ENCODE assay signal across 10 mouse cellular contexts in genomic region chr17:25285033-25285432, GRCm38 (mm10). TPM values are rescaled to one million over a fixed set of nuclear protein-coding genes. Genes with fewer than 3 reads are reported as not detected.
DNase-seq lines count a peak whose midpoint lies in the region; ATAC-seq and TF ChIP-seq lines count a peak whose summit lies in the region.
"Had no signal": no experiment of that assay in that cellular context is flagged by ENCODE, and none has a peak within 500 bp of the region (broad histone marks: within the 10 kb centered on the region; RNA-seq: fewer than 3 reads in every experiment).

No protein-coding gene starts in this region.

- H3K4me3 ChIP-seq in bone marrow macrophage, adult 2 months (ENCODE audit: insufficient read depth, low read length) = no peak overlapping the region
- no peak overlapping the region for H3K4me3 ChIP-seq in embryonic facial prominence, embryonic 14.5 days (ENCODE audit: low read depth, low read length)
- H3K4me3 ChIP-seq in intestine, embryonic 16.5 days (ENCODE audit: low read length) = no peak overlapping the region
- no peak overlapping the region for H3K4me3 ChIP-seq in liver, embryonic 12.5 days
- H3K4me3 ChIP-seq: heart, embryonic 15.5 days had no signal

- WGBS in embryonic facial prominence, embryonic 14.5 days = 25% methylated on average over 3 of the region's 3 CpGs
- WGBS in intestine, embryonic 16.5 days = 21% methylated on average over 3 of the region's 3 CpGs
- 25% methylated on average over 3 of the region's 3 CpGs for WGBS in liver, embryonic 12.5 days (ENCODE audit: insufficient replicate concordance)

- no peaks in the 10 kb centered on the region for H3K27me3 ChIP-seq in embryonic facial prominence, embryonic 14.5 days (replicated peaks; ENCODE audit: control insufficient read depth, insufficient read depth, low read length)
- H3K27me3 ChIP-seq in intestine, embryonic 16.5 days (replicated peaks; ENCODE audit: control insufficient read depth, insufficient read depth, low read length) = no peaks in the 10 kb centered on the region
- no peaks in the 10 kb centered on the region; the same call in 1 of the 2 replicates for H3K27me3 ChIP-seq in liver, embryonic 12.5 days (replicated peaks)
- H3K27me3 ChIP-seq: heart, embryonic 15.5 days had no signal

- no peak for TF ChIP-seq POLR2A in bone marrow macrophage, adult 2 months (IDR thresholded peaks at IDR 0.05; ENCODE audit: borderline replicate concordance, low read depth, low read length)

- H3K4me2 ChIP-seq in embryonic facial prominence, embryonic 14.5 days (ENCODE audit: low read depth, low read length) = no peak overlapping the region
- H3K4me2 ChIP-seq in intestine, embryonic 16.5 days (ENCODE audit: low read depth, low read length) = no peak overlapping the region
- no peak overlapping the region for H3K4me2 ChIP-seq in liver, embryonic 12.5 days
- H3K4me2 ChIP-seq: heart, embryonic 15.5 days had no signal

- no peaks in the 10 kb centered on the region for H3K36me3 ChIP-seq in embryonic facial prominence, embryonic 14.5 days (ENCODE audit: control insufficient read depth, insufficient read depth, low read length)
- H3K36me3 ChIP-seq in intestine, embryonic 16.5 days (ENCODE audit: control insufficient read depth, insufficient read depth, low read length) = no peaks in the 10 kb centered on the region
- no peaks in the 10 kb centered on the region for H3K36me3 ChIP-seq in liver, embryonic 12.5 days
- H3K36me3 ChIP-seq: heart, embryonic 15.5 days had no signal

- H3K9me3 ChIP-seq in embryonic facial prominence, embryonic 14.5 days (ENCODE audit: control insufficient read depth, low read length) = 0 out of 2 replicates have a peak, but pooled peaks cover 3% of the 10 kb centered on the region
- H3K9me3 ChIP-seq in intestine, embryonic 16.5 days (ENCODE audit: control insufficient read depth, low read length) = no peaks in the 10 kb centered on the region
- H3K9me3 ChIP-seq in liver, embryonic 12.5 days (replicated peaks) = no peaks in the 10 kb centered on the region
- H3K9me3 ChIP-seq: heart, embryonic 15.5 days had no signal

- ATAC-seq in embryonic facial prominence, embryonic 14.5 days (ENCODE audit: low read depth) = no peak
- ATAC-seq in intestine, embryonic 16.5 days = peak; percentile 40; the same call in 1 of the 2 replicates
- ATAC-seq in liver, embryonic 12.5 days = 0 out of 2 replicates have a peak, but pooled peaks have one; percentile 35

- no peak overlapping the region for H3K27ac ChIP-seq in bone marrow macrophage, adult 2 months (ENCODE audit: insufficient read depth, low read depth, low read length)
- H3K27ac ChIP-seq in embryonic facial prominence, embryonic 14.5 days (replicated peaks; ENCODE audit: low read depth, low read length) = no peak overlapping the region
- H3K27ac ChIP-seq in intestine, embryonic 16.5 days (ENCODE audit: low read length) = no peak overlapping the region
- H3K27ac ChIP-seq in liver, embryonic 12.5 days = no peak overlapping the region
- H3K27ac ChIP-seq: heart, embryonic 15.5 days had no signal

- DNase-seq in 3134 (ENCODE audit: extremely low read depth, insufficient read length, low spot score) = peak; percentile 32
- peak; percentile 90 for DNase-seq in CD4-positive, CD25-positive, alpha-beta regulatory T cell, adult 2 months (ENCODE audit: low read depth, low spot score)
- DNase-seq in embryonic facial prominence, embryonic 14.5 days (ENCODE audit: low spot score) = peak; percentile 60
- peak; percentile 57 for DNase-seq in retina, adult 2 months (ENCODE audit: low read depth, low spot score)
- peak; percentile 76 for DNase-seq in thymus, postnatal 25 days

- H3K9ac ChIP-seq in embryonic facial prominence, embryonic 14.5 days (ENCODE audit: low read depth, low read length) = no peak overlapping the region
- H3K9ac ChIP-seq in intestine, embryonic 16.5 days (ENCODE audit: low read depth, low read length) = no peak overlapping the region
- H3K9ac ChIP-seq in liver, embryonic 12.5 days = no peak overlapping the region
- H3K9ac ChIP-seq: heart, embryonic 15.5 days had no signal

- TF ChIP-seq CTCF in bone marrow macrophage, adult 2 months (IDR thresholded peaks at IDR 0.05; ENCODE audit: low read depth, low read length) = peak; percentile 68; the same call in 1 of the 2 replicates

- H3K4me1 ChIP-seq in bone marrow macrophage, adult 2 months (ENCODE audit: control insufficient read depth, insufficient read depth, low read length) = no peaks in the 10 kb centered on the region
- H3K4me1 ChIP-seq in embryonic facial prominence, embryonic 14.5 days (ENCODE audit: control insufficient read depth, insufficient read depth, low read length) = no peaks in the 10 kb centered on the region
- H3K4me1 ChIP-seq in intestine, embryonic 16.5 days (ENCODE audit: control insufficient read depth, insufficient read depth, low read length) = no peaks in the 10 kb centered on the region; the same call in 1 of the 2 replicates
- peaks cover 10% of the 10 kb centered on the region for H3K4me1 ChIP-seq in liver, embryonic 12.5 days

RNA-seq across cellular contexts. Expression of gene Ube2i, which starts 10.6 kb away (rescaled TPM):
- 221 and 242 TPM in 2 replicates for polyA plus RNA-seq in bone marrow macrophage, adult 2 months (2012; ENCODE audit: insufficient read depth, insufficient read length, missing spikeins)
- 482 and 517 TPM in 2 replicates for polyA plus RNA-seq in embryonic facial prominence, embryonic 14.5 days (2014; fragmentation: Nextera tagmentation; extraction: Ambion mirVana)
- polyA plus RNA-seq in intestine, embryonic 16.5 days (2015; fragmentation: Nextera tagmentation; extraction: Ambion mirVana) = 430 and 478 TPM in 2 replicates
- polyA plus RNA-seq in liver, embryonic 12.5 days (2016; fragmentation: Nextera tagmentation; extraction: Ambion mirVana) = 437 and 442 TPM in 2 replicates

RNA-seq across cellular contexts. Expression of gene Prss34, which starts 13.2 kb away (rescaled TPM):
- 1.2 TPM in 1 of 2 replicates, not detected in the other for polyA plus RNA-seq in bone marrow macrophage, adult 2 months (2012; ENCODE audit: insufficient read depth, insufficient read length, missing spikeins)
- 3.1 and 4.4 TPM in 2 replicates for polyA plus RNA-seq in embryonic facial prominence, embryonic 14.5 days (2014; fragmentation: Nextera tagmentation; extraction: Ambion mirVana)
- 0.39 and 0.62 TPM in 2 replicates for polyA plus RNA-seq in intestine, embryonic 16.5 days (2015; fragmentation: Nextera tagmentation; extraction: Ambion mirVana)
- not detected in 2 replicates for polyA plus RNA-seq in liver, embryonic 12.5 days (2016; fragmentation: Nextera tagmentation; extraction: Ambion mirVana)

RNA-seq across cellular contexts. Expression of gene Prss28, which starts 23.4 kb away (rescaled TPM):
- polyA plus RNA-seq in bone marrow macrophage, adult 2 months (2012; ENCODE audit: insufficient read depth, insufficient read length, missing spikeins) = not detected in 2 replicates
- not detected in 2 replicates for polyA plus RNA-seq in embryonic facial prominence, embryonic 14.5 days (2014; fragmentation: Nextera tagmentation; extraction: Ambion mirVana)
- polyA plus RNA-seq in intestine, embryonic 16.5 days (2015; fragmentation: Nextera tagmentation; extraction: Ambion mirVana) = not detected in 2 replicates
- polyA plus RNA-seq in liver, embryonic 12.5 days (2016; fragmentation: Nextera tagmentation; extraction: Ambion mirVana) = not detected in 2 replicates
- polyA plus RNA-seq: heart, embryonic 15.5 days; stomach, embryonic 16.5 days had no signal

RNA-seq across cellular contexts. Expression of gene Baiap3, which starts 28.9 kb away (rescaled TPM):
- polyA plus RNA-seq in bone marrow macrophage, adult 2 months (2012; ENCODE audit: insufficient read depth, insufficient read length, missing spikeins) = not detected in 2 replicates
- 0.42 and 1.1 TPM in 2 replicates for polyA plus RNA-seq in embryonic facial prominence, embryonic 14.5 days (2014; fragmentation: Nextera tagmentation; extraction: Ambion mirVana)
- 2.5 and 4.0 TPM in 2 replicates for polyA plus RNA-seq in intestine, embryonic 16.5 days (2015; fragmentation: Nextera tagmentation; extraction: Ambion mirVana)
- 0.30 and 0.44 TPM in 2 replicates for polyA plus RNA-seq in liver, embryonic 12.5 days (2016; fragmentation: Nextera tagmentation; extraction: Ambion mirVana)

RNA-seq across cellular contexts. Expression of gene Prss29, which starts 33.4 kb away (rescaled TPM):
- not detected in 2 replicates for polyA plus RNA-seq in bone marrow macrophage, adult 2 months (2012; ENCODE audit: insufficient read depth, insufficient read length, missing spikeins)
- not detected in 2 replicates for polyA plus RNA-seq in embryonic facial prominence, embryonic 14.5 days (2014; fragmentation: Nextera tagmentation; extraction: Ambion mirVana)
- not detected in 2 replicates for polyA plus RNA-seq in intestine, embryonic 16.5 days (2015; fragmentation: Nextera tagmentation; extraction: Ambion mirVana)
- polyA plus RNA-seq in liver, embryonic 12.5 days (2016; fragmentation: Nextera tagmentation; extraction: Ambion mirVana) = not detected in 2 replicates
- polyA plus RNA-seq: heart, embryonic 15.5 days; stomach, embryonic 16.5 days had no signal

Comparison
In these comparisons a context has a peak if more than half of its experiments do, and no peak if none do; other contexts are left out.
1. DNase-seq: peak in every context shown above with its lines; median percentile 90 in CD4-positive, CD25-positive, alpha-beta regulatory T cell, adult 2 months; 76 in thymus, postnatal 25 days; 60 in embryonic facial prominence, embryonic 14.5 days; 57 in retina, adult 2 months; 32 in 3134.